In genomic region chr19:32710288-32710687, GRCm38 (mm10) we compare ENCODE assay signal across 10 mouse cellular contexts. TPM values are rescaled to one million over a fixed set of nuclear protein-coding genes. Genes with fewer than 3 reads are reported as not detected.
A peak's percentile ranks its signal among the peaks of the same experiment; 100 is the strongest.
DNase-seq lines count a peak whose midpoint lies in the region; ATAC-seq lines count a peak whose summit lies in the region.
"Had no signal": no experiment of that assay in that cellular context is flagged by ENCODE, and none has a peak within 500 bp of the region (broad histone marks: within the 10 kb centered on the region; RNA-seq: fewer than 3 reads in every experiment).

No protein-coding gene starts in this region.

- H3K27ac ChIP-seq in hindbrain, embryonic 11.5 days (ENCODE audit: low read depth, low read length), result no peak overlapping the region
- H3K27ac ChIP-seq in hindbrain, embryonic 10.5 days, result no peak overlapping the region
- H3K27ac ChIP-seq in embryonic facial prominence, embryonic 11.5 days (replicated peaks; ENCODE audit: low read depth, low read length), result no peak overlapping the region
- H3K27ac ChIP-seq: midbrain, embryonic 12.5 days had no signal

- no peak for ATAC-seq in hindbrain, embryonic 11.5 days (ENCODE audit: low FRiP score)
- no peak for ATAC-seq in embryonic facial prominence, embryonic 11.5 days (replicated peaks; ENCODE audit: insufficient number of reproducible peaks, low FRiP score, low TSS enrichment, low read depth)

- intact Hi-C loops in left cerebral cortex, postnatal 36 days (cut with DNase I), result no loop called here

- H3K27me3 ChIP-seq in hindbrain, embryonic 11.5 days (ENCODE audit: control insufficient read depth, insufficient read depth, low read length), result no peaks in the 10 kb centered on the region
- H3K27me3 ChIP-seq in hindbrain, embryonic 10.5 days (ENCODE audit: insufficient read depth, poor library complexity, severe bottlenecking), result no peaks in the 10 kb centered on the region
- no peaks in the 10 kb centered on the region for H3K27me3 ChIP-seq in embryonic facial prominence, embryonic 11.5 days (ENCODE audit: control insufficient read depth, insufficient read depth, low read length)
- no peaks in the 10 kb centered on the region for H3K27me3 ChIP-seq in splenic B cell, adult 2 months (ENCODE audit: control insufficient read depth, insufficient read depth, low read length, poor library complexity, severe bottlenecking)
- H3K27me3 ChIP-seq: midbrain, embryonic 12.5 days had no signal

- H3K4me3 ChIP-seq in hindbrain, embryonic 11.5 days (ENCODE audit: low read depth, low read length), result no peak overlapping the region
- H3K4me3 ChIP-seq in hindbrain, embryonic 10.5 days, result no peak overlapping the region
- no peak overlapping the region for H3K4me3 ChIP-seq in embryonic facial prominence, embryonic 11.5 days (ENCODE audit: low read depth, low read length)

- peak; percentile 41 for DNase-seq in hindbrain, embryonic 11.5 days (ENCODE audit: low spot score)
- DNase-seq in hindbrain, embryonic 10.5 days (ENCODE audit: low spot score), result no peak
- DNase-seq in thymus, postnatal 0 days (ENCODE audit: low spot score), result peak; percentile 64
- no peak for DNase-seq in thymus, postnatal 36 days
- peak; percentile 53 for DNase-seq in embryonic facial prominence, embryonic 11.5 days (ENCODE audit: low spot score)
- DNase-seq in splenic B cell, adult 2 months (ENCODE audit: low read depth, low spot score), result peak; percentile 72
- no peak for DNase-seq in left cerebral cortex, postnatal 36 days (ENCODE audit: low spot score in 2 of 2)
- no peak for DNase-seq in cerebellum, adult 9-11 months
- DNase-seq: adrenal gland, postnatal 25 days had no signal

- H3K9ac ChIP-seq in hindbrain, embryonic 11.5 days (ENCODE audit: low read depth, low read length), result no peak overlapping the region
- H3K9ac ChIP-seq in embryonic facial prominence, embryonic 11.5 days (replicated peaks; ENCODE audit: low read length), result no peak overlapping the region

- no peaks in the 10 kb centered on the region for H3K4me1 ChIP-seq in hindbrain, embryonic 11.5 days (replicated peaks; ENCODE audit: control insufficient read depth, insufficient read depth, low read length)
- H3K4me1 ChIP-seq in hindbrain, embryonic 10.5 days (replicated peaks), result peaks cover 26% of the 10 kb centered on the region
- H3K4me1 ChIP-seq in embryonic facial prominence, embryonic 11.5 days (ENCODE audit: control insufficient read depth, insufficient read depth, low read length), result no peaks in the 10 kb centered on the region

- H3K4me2 ChIP-seq in hindbrain, embryonic 11.5 days (replicated peaks; ENCODE audit: low read depth, low read length), result no peak overlapping the region
- no peak overlapping the region for H3K4me2 ChIP-seq in embryonic facial prominence, embryonic 11.5 days (ENCODE audit: low read depth, low read length)

- H3K36me3 ChIP-seq in hindbrain, embryonic 11.5 days (ENCODE audit: control insufficient read depth, insufficient read depth, low read length), result no peaks in the 10 kb centered on the region
- H3K36me3 ChIP-seq in hindbrain, embryonic 10.5 days, result peaks cover 26% of the 10 kb centered on the region
- no peaks in the 10 kb centered on the region for H3K36me3 ChIP-seq in embryonic facial prominence, embryonic 11.5 days (replicated peaks; ENCODE audit: control insufficient read depth, insufficient read depth, low read depth, low read length)
- H3K36me3 ChIP-seq in splenic B cell, adult 2 months (ENCODE audit: control insufficient read depth, insufficient read depth, low read length, poor library complexity, severe bottlenecking), result 0 out of 2 replicates have a peak, but pooled peaks cover 2% of the 10 kb centered on the region

- WGBS in hindbrain, embryonic 11.5 days, result 83% methylated on average over 3 of the region's 3 CpGs
- WGBS in hindbrain, embryonic 10.5 days, result 82% methylated on average over 3 of the region's 3 CpGs
- WGBS in embryonic facial prominence, embryonic 11.5 days, result 73% methylated on average over 3 of the region's 3 CpGs

- H3K9me3 ChIP-seq in hindbrain, embryonic 11.5 days (ENCODE audit: control insufficient read depth, low read length), result no peaks in the 10 kb centered on the region
- no peaks in the 10 kb centered on the region for H3K9me3 ChIP-seq in hindbrain, embryonic 10.5 days
- no peaks in the 10 kb centered on the region for H3K9me3 ChIP-seq in embryonic facial prominence, embryonic 11.5 days (replicated peaks; ENCODE audit: control insufficient read depth, low read length)
- H3K9me3 ChIP-seq: midbrain, embryonic 12.5 days had no signal

RNA-seq across cellular contexts. Expression of gene Atad1, which starts 29.3 kb away (rescaled TPM):
- polyA plus RNA-seq in hindbrain, embryonic 11.5 days (2014; fragmentation: Nextera tagmentation; extraction: Ambion mirVana), result 110 and 113 TPM in 2 replicates
- 72.7 and 77.5 TPM in 2 replicates for polyA plus RNA-seq in hindbrain, embryonic 10.5 days (2016; fragmentation: Nextera tagmentation; extraction: Ambion mirVana)
- 76.7 and 77.8 TPM in 2 replicates for polyA plus RNA-seq in thymus, postnatal 0 days (2015; fragmentation: Nextera tagmentation; extraction: Ambion mirVana)
- polyA plus RNA-seq in embryonic facial prominence, embryonic 11.5 days (2014; fragmentation: Nextera tagmentation; extraction: Ambion mirVana), result 85.9 and 98.4 TPM in 2 replicates
- 10 to 100 TPM; 94.7 to 97.0 TPM for total RNA-seq in left cerebral cortex, postnatal 36 days (2021)

RNA-seq across cellular contexts. Expression of gene Pten, which starts 47.0 kb away (rescaled TPM):
- polyA plus RNA-seq in hindbrain, embryonic 11.5 days (2014; fragmentation: Nextera tagmentation; extraction: Ambion mirVana), result 8.5 and 14.2 TPM in 2 replicates
- 5.1 and 7.7 TPM in 2 replicates for polyA plus RNA-seq in hindbrain, embryonic 10.5 days (2016; fragmentation: Nextera tagmentation; extraction: Ambion mirVana)
- 17.7 and 22.9 TPM in 2 replicates for polyA plus RNA-seq in thymus, postnatal 0 days (2015; fragmentation: Nextera tagmentation; extraction: Ambion mirVana)
- polyA plus RNA-seq in embryonic facial prominence, embryonic 11.5 days (2014; fragmentation: Nextera tagmentation; extraction: Ambion mirVana), result 7.4 and 8.4 TPM in 2 replicates
- total RNA-seq in left cerebral cortex, postnatal 36 days (2021), result 100 to 1,000 TPM; 146 to 153 TPM

Comparison
In these comparisons a context has a peak if more than half of its experiments do, and no peak if none do; other contexts are left out.
1. DNase-seq: peak in hindbrain, embryonic 11.5 days (single experiment), thymus, postnatal 0 days (single experiment), embryonic facial prominence, embryonic 11.5 days (single experiment) and splenic B cell, adult 2 months (single experiment); none in hindbrain, embryonic 10.5 days (single experiment), thymus, postnatal 36 days (0 of 2), left cerebral cortex, postnatal 36 days (0 of 2) and cerebellum, adult 9-11 months (single experiment).